Mouse (Mus musculus) gastrocnemius, postnatal 25 days (tissue): ENCODE data around the gene Lgals3bp. TPM values are rescaled to one million over a fixed set of nuclear protein-coding genes. Genes with fewer than 3 reads are reported as not detected.

ENCODE experiments used
- DNase-seq: peaks from one replicate; pipeline ENCODE4 v3.0.0; 2022
- total RNA-seq, 2 experiments: library from RNA; stranded (reverse); gene quantifications; 1 replicate in 1 of 2; 2 replicates in 1 of 2; pipeline ENCODE4 v1.2.3; 2021

The Lgals3bp gene
- total RNA-seq, 2 experiments from 2014 or later = 11.0 to 14.7 TPM

GRCm38 (mm10) chr11:118362501-118362900 lies 39.4 kb downstream of the Lgals3bp start:
- DNase-seq = peak; percentile 51

- DNase-seq = peak; percentile 55
Measured at GRCm38 (mm10) chr11:118360907-118361341, 41.0 kb downstream of the Lgals3bp start.

- peak; percentile 60 for DNase-seq
Measured at GRCm38 (mm10) chr11:118360491-118360890, 41.4 kb downstream of the Lgals3bp start.

GRCm38 (mm10) chr11:118355640-118356039 lies 46.3 kb downstream of the Lgals3bp start, which contains the start of gene Timp2:
Gene Timp2, minus strand, starts transcription at chr11:118355740.
- DNase-seq = no peak

- peak; percentile 88 for DNase-seq
Measured at GRCm38 (mm10) chr11:118355205-118355604, 46.7 kb downstream of the Lgals3bp start.

- DNase-seq = peak; percentile 51
Measured at GRCm38 (mm10) chr11:118354636-118355191, 47.2 kb downstream of the Lgals3bp start.

- DNase-seq = no peak
Measured at GRCm38 (mm10) chr11:118349494-118349893, 52.4 kb downstream of the Lgals3bp start.

- peak; percentile 68 for DNase-seq
Measured at GRCm38 (mm10) chr11:118348877-118349276, 53.0 kb downstream of the Lgals3bp start.

- no peak for DNase-seq
Measured at GRCm38 (mm10) chr11:118348419-118348818, 53.5 kb downstream of the Lgals3bp start.

GRCm38 (mm10) chr11:118347911-118348310 lies 54.0 kb downstream of the Lgals3bp start:
- DNase-seq = no peak

GRCm38 (mm10) chr11:118347391-118347790 lies 54.5 kb downstream of the Lgals3bp start:
- DNase-seq = no peak

- DNase-seq = no peak
Measured at GRCm38 (mm10) chr11:118346395-118347096, 55.3 kb downstream of the Lgals3bp start.

- no peak for DNase-seq
Measured at GRCm38 (mm10) chr11:118345693-118346092, 56.2 kb downstream of the Lgals3bp start.

GRCm38 (mm10) chr11:118343629-118344028 lies 58.3 kb downstream of the Lgals3bp start:
- no peak for DNase-seq

Other genes with a start within 250 kb of the Lgals3bp start
- gene Cyth1, start 153.5 kb downstream of the Lgals3bp start, total RNA-seq = 10 to 100 TPM; 30.0 to 32.3 TPM
- gene Usp36, start 111.8 kb downstream of the Lgals3bp start, total RNA-seq = 10 to 100 TPM; 11.9 to 12.8 TPM
- gene Cep295nl, start 59.6 kb downstream of the Lgals3bp start, total RNA-seq = 1 to 10 TPM in 1 of 2 experiments, under 1 TPM in 1; 0.99 to 1.0 TPM
- 10 to 100 TPM; 77.3 to 96.4 TPM for gene Timp2, start 46.4 kb downstream of the Lgals3bp start, total RNA-seq
- gene Cant1, start 17.0 kb upstream of the Lgals3bp start, total RNA-seq = 1 to 10 TPM; 9.3 to 9.9 TPM
- 10 to 100 TPM in 1 of 2 experiments, 1 to 10 TPM in 1; 9.2 to 13.4 TPM for gene C1qtnf1, start 26.1 kb upstream of the Lgals3bp start, total RNA-seq
- 1 to 10 TPM; 5.4 to 9.5 TPM for gene Engase, start 74.7 kb upstream of the Lgals3bp start, total RNA-seq